In the genomic region with DNA sequence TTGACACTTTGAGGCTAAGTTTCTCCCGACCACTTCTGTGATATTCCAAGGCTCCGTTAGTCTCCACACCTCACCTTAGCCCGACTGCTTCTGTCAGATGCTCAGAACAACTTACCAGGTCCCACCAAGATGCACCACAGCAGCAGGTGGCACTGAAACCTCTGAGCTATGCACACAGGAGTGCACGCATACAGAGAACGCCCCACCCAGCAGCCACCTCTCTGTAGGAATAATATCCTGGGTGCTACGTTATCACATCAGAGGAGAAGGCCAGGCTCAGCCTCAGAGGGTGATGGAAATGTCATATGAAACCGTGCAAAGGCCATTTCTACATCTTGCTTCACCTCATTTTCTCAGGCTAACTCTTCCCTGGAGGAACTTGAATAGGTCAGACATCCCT, we compare ENCODE assay signal across 25 mouse cellular contexts.
"Had no signal": no experiment of that assay in that cellular context is flagged by ENCODE, and none has a peak within 500 bp of the region (broad histone marks: within the 10 kb centered on the region; RNA-seq: fewer than 3 reads in every experiment).

No protein-coding gene starts in this region.

- H3K4me2 ChIP-seq: heart, embryonic 12.5 days; hindbrain, embryonic 12.5 days; hindbrain, embryonic 15.5 days; kidney, embryonic 15.5 days; limb, embryonic 13.5 days; limb, embryonic 15.5 days; liver, embryonic 12.5 days had no signal

- H3K9me3 ChIP-seq: heart, embryonic 10.5 days; heart, embryonic 12.5 days; hindbrain, embryonic 10.5 days; hindbrain, embryonic 12.5 days; hindbrain, embryonic 15.5 days; kidney, embryonic 15.5 days; limb, embryonic 13.5 days; limb, embryonic 15.5 days; liver, embryonic 12.5 days had no signal

- ATAC-seq: hindbrain, postnatal 0 days; intestine, embryonic 16.5 days; liver, embryonic 12.5 days had no signal

- H3K27ac ChIP-seq: gastrocnemius, adult 2 months; heart, adult 2 months; heart, embryonic 10.5 days; hindbrain, embryonic 10.5 days; hindbrain, embryonic 12.5 days; hindbrain, embryonic 15.5 days; hindbrain, postnatal 0 days; kidney, embryonic 15.5 days; kidney, postnatal 0 days; limb, embryonic 13.5 days; limb, embryonic 15.5 days; liver, embryonic 12.5 days had no signal

- H3K9ac ChIP-seq: heart, embryonic 12.5 days; hindbrain, embryonic 12.5 days; hindbrain, embryonic 15.5 days; kidney, embryonic 15.5 days; limb, embryonic 13.5 days; limb, embryonic 15.5 days; liver, embryonic 12.5 days had no signal

- H3K27me3 ChIP-seq: heart, embryonic 12.5 days; hindbrain, embryonic 12.5 days; hindbrain, embryonic 15.5 days; kidney, embryonic 15.5 days; limb, embryonic 13.5 days; limb, embryonic 15.5 days; liver, embryonic 12.5 days had no signal

- H3K4me1 ChIP-seq: heart, embryonic 10.5 days; heart, embryonic 12.5 days; hindbrain, embryonic 10.5 days; hindbrain, embryonic 12.5 days; hindbrain, embryonic 15.5 days; kidney, embryonic 15.5 days; limb, embryonic 13.5 days; limb, embryonic 15.5 days had no signal

- H3K4me3 ChIP-seq: gastrocnemius, adult 2 months; heart, adult 2 months; heart, embryonic 10.5 days; heart, embryonic 12.5 days; hindbrain, embryonic 10.5 days; hindbrain, embryonic 12.5 days; hindbrain, embryonic 15.5 days; kidney, embryonic 15.5 days; limb, embryonic 13.5 days; limb, embryonic 15.5 days; liver, embryonic 12.5 days had no signal

- DNase-seq: gastrocnemius, adult 2 months; gastrocnemius, postnatal 10 days; gastrocnemius, postnatal 25 days; heart, adult 2 months; heart, postnatal 10 days; heart, postnatal 4 days; kidney, adult 11 months; kidney, adult 2 months; kidney, adult 9 months; kidney, postnatal 14 days; kidney, postnatal 36 days; layer of hippocampus, postnatal 36 days; left cerebral cortex, postnatal 4 days had no signal
